Mouse (Mus musculus) embryo, embryonic 10 days (tissue): ENCODE results near the gene Akap5.

Experiments used
- DNase-seq: peaks from one replicate; pipeline ENCODE4 v3.0.0-alpha.2; 2015; ENCODE audit warnings: low spot score

The Akap5 gene

DNA sequence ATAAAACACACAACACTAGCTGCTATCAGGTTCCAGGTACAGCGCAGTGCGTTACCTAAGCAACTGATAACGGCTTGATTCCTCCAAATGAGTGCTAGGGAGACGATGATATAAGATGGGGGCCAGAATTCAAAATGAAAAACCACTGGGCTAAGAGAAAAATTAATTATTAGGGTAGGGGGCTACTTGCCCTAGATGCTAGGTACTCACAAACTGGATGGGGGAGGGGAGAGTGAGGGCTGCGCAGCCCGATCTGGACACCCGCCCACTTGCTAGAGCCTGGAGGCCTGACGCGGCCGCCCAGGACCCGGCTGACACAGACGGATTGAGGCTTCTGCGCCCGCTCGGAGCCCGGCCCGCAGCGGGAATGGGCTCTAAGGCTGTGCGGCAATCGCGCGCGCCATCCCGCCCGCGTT is 44.1 kb downstream of the Akap5 start:
- peak; percentile 75 for DNase-seq

DNA sequence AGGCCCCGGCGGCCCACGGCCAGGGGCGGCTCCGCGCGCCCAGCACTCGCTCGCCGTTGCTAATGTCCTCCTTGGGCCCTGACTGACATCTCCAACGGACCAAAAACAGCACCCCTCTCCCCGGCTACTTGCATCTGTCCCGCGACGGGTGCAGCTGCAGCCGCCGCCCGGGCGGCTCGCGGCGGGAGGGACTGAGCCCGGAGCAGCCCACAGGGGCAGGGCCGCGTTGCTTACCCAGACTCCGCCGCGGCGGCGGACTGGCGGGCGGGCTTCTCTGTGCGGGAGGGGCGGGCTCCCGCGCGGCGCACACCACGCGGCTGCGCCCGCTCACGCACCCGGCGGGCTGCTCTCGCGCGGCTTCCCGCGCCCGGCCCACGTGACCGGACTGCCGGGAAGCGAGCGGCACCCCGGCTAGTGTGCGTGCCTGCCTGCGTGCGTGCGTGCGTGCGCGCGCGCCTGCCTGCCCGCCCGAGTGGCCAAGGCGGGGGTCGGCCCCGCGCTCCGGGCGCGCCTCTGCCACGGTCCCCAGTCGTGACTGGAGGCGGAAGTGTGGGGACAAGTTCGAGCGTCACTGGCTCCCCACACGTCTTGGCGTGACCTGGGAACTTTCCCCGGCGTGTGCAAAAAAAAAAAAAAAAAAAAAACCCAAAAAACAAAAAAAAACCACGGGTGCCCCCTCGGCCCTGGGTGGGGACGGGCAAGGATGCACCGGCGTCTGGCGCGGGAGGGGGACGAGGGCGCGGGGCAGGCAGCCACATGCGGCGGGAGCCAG is 44.7 kb downstream of the Akap5 start, which contains the start of gene Zbtb25:
Gene Zbtb25, minus strand, starts transcription at position 397 of the 772 bp plus-strand sequence.
- DNase-seq: peak; percentile 83

DNA sequence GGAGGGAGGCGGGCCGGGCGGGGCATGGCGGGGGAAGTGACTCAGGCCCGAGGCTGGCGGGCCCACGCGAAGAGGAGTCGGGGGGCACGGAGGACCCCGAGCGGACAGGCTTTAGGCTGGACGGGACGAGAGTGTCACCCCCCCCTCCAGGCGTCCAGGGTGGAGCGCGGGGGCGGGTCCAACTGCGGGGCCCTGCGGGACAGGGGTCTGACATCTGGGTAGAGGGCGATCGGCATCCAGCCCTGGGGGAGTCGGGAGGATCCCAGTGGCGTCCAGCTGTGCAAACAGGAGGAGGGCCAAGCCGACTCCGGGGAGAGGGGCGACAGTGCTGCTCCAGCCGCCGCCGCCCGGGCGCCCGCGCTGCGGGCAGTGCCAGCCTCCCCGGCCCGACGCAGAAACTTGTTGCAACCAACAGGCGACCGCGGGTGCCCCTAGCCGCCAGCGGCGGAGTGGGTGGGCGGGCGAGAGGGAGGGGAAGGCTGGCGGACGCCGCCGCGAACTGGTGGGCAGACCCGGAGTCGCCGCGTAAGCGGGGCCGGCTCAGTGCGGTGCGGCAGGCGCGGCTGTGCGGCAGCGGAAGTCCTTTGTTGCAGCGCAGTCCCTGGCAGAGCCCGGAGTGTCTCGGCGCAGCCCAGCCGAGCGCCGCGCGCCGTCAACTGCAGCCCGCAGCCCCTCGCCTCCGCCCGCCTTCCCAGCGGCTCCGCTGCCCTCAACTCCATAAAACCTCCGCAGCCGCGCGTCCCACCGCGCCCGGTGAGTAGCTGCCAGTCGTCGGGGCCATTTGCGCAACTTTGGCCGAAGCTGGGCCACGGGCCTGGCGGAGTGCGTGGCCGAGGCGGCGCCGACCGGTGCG is 45.5 kb downstream of the Akap5 start, which contains the start of gene Zbtb1:
Gene Zbtb1, plus strand, starts transcription at position 289 of the 853 bp plus-strand sequence.
- peak; percentile 81 for DNase-seq

DNA sequence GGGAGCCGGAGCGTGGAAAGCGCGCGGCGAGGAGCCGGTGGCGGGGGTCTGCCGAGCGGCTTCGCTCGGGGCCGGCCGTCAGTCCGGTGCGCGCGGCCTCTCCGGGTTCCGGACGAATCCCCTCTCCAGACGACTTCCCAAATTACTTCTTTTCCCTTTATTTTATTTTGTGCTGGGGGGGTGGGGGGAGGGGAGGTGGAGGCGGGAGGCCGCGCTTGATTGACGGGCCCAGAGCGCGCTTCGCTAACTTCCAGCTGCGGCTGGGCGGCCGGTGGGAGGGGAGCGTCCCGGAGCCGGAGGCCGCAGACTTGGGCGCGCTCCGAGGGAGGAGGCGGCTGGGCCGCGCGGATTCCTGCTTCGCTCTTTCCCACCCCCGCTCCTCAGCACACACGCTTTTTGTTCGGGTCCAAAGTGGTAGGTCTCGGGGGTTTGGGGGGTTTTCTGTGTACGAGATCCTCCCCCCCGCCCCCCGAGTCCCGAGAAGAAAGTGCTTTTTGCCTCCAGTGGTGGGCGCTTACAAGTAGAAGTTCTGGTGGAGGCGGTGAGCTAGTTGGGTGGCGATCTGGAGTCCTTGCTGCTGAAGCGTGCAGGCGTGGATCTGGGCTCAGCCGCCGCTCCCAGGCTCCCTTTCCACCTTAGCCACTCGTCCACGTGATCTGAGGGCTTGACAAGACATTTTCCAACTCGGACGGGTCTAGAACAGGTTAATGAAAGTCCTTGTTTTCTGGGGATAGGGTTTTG is 46.3 kb downstream of the Akap5 start:
- peak; percentile 88 for DNase-seq

DNA sequence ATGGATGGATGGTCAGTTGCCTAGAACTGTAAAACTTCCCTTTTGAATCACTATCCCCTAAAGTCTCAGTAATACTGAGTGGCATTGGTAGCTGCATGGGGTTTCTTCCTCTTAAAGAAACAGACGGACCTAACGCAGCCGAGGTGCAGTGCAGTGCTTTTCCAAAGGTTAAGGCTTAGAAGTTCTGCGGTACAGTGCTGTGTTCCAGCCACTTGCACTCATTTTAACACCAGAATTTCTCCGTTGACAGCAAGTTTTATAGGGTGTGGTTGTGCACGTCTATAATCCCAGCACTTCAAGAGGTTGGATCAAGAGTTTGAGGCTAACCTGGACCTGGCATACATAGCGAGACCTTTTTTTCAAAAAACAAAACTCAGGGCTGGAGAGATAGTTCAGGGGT is 47.4 kb downstream of the Akap5 start:
- no peak for DNase-seq

DNA sequence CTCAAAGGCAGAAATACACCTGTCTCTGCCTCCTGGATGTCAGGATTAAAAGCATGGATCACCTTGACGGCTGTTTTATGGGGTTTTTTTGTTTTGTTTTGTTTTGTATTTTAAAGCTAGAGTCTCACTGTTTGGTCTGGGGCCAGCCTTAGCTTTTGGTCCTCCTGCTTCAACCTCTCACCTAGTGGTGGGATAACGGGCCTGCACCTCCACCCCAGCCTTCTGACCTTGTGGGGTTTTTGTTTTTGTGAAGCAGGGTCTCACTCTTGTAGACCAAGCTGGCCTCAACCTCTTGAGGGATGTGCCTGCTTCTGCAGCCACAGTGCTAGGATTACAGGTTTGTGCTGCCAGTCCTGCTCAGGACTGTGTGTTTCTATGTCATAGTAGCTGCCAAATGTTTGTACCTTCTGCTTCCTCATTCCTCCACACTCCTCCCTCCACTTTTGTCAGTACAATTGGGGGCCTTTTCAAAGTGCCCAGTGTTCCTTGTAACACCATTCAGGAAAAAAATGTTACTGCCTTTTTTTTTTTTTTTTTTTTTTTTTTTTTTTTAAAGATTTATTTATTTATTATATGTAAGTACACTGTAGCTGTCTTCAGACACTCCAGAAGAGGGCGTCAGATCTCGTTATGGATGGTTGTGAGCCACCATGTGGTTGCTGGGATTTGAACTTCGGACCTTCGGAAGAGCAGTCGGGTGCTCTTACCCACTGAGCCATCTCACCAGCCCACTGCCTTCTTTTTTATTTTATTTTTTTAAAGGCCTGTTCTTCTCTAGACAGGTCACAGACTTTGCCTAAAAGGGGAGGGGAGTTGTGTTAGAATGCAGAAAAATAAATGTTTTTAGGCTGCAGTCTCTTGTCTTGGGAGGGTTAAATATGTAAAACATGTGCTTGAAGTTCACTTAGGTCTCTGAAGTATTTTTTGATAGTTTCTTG is 48.5 kb downstream of the Akap5 start:
- DNase-seq: no peak

DNA sequence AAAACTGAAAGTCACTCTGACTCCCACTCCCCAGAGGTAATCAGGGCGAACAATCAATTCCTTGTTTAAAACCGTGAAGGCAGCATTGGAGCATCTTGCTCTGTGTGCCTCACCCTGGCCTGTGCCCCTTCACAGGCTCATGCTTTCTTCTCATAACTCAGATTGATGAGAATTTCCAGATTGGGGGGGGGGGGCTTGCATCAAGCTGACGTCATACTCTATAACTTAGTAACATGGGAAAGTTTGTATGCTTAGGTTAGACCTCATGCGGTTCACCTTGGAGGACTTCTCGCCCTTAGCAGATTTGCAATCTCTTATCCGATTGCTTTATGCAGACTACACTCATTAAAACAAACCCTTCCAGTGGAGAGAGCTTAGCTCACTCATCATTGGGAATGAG is 49.3 kb downstream of the Akap5 start:
- DNase-seq: peak; percentile 19

DNA sequence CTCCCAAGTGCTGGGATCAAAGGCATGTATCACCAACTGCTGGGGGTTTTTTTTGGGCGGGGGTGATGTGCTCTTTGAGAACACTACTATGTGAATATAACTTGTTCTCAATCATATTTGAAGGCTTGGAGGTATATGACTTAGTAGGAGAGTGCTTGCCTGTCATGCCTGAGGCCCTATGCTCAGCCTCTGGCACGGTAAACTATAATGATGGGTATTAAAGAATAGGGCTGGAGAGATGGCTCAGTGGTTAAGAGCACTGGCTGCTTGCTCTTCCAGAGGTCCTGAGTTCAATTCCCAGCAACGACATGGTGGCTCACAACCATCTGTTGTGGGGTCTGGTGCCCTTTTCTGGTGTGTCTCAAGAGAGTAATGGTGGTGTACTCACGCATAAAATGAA is 50.2 kb downstream of the Akap5 start:
- no peak for DNase-seq

DNA sequence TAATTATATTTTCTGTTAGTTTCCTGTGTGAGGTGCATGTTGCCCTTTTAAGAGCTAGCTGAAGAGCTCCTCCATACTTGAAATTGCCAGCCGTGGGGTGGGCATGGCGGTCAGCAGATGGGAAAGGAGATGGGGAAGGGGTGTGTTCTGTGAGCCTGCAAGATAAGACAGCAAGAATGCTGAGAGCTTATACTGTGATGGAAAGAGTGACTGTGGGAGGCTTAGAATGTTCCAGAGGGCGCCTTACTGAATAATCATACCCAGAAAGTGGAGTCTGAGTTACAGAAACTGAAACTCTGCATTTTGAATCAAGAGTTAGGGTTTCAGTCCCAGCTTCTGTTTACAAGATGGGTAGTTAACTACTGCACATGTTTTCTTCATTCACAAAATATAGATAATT is 50.8 kb downstream of the Akap5 start:
- no peak for DNase-seq

DNA sequence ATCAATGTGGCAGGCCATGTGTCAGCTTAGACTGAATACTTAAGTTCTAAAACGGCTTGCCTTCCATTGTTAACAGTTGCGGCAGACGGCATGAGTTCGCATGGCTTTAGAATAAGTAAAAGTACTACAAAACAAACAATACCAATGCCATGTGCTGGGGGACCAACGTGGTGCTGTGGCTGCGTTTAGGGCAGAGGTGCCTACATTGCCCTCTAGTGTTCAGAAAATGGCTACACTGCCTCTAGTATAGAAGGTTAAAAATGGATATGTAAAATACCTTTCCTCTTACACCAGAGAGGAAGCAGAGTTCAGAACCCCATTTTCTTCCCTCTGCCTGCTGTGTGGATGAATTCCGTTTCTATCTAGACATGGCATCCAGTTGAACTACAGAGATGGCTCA is 52.0 kb downstream of the Akap5 start:
- DNase-seq: peak; percentile 66

DNA sequence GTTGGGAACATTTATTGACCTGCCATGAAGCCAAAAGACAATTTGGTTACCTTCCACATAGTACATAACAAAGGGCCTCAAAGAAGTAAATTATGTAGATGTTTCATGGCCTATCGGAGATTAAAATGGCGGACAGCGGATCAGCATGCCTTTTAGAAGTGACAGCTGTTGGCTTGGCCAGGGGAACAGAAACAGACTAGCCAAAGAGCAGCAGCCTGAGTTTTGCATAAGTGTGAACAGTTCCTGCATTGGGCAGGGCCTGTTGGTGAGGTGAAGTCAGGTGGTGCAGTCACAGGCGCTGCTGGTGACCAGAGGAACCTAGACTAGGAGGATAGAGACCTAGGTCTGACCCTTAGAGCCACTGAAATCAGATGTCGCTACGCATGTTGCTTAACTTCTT is 52.4 kb downstream of the Akap5 start:
- DNase-seq: no peak

DNA sequence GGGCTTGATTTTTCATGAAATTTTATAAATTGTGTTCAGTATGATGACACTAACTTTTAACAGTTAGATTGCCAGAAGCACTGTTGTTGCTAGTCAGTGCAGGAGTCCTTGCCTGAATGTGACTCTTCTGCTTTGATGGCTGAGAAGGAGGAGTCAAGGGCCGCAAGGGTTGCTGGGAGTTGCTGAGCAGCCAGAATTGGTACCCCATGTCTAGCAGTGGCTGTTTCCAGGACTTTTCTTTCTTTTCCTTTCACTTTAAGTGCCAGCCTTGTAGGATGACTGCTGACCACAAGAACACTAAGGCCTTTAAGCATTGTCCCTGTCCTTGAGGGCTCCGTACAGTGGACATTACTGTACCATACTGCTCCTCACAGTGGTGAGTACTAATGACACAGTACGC is 53.0 kb downstream of the Akap5 start:
- no peak for DNase-seq

DNA sequence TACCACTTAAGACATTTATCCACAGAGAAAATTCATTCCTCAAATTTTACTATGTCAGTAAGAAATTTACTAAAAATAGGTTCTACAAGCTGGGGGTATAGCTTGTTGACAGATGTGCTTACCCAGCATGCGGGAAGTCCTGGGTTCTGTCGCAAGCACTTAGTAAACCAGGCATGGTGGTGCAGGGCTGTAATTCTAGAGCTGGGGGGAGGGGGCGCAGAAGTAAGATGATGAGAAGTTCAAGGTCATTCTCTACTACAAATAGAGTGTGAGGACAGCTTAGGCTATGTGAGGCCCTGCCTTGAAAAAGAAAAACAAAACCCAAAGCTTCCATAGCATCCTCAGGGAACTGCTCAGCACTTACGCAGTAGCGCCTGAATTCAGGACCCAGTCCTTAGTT is 53.9 kb downstream of the Akap5 start:
- no peak for DNase-seq

DNA sequence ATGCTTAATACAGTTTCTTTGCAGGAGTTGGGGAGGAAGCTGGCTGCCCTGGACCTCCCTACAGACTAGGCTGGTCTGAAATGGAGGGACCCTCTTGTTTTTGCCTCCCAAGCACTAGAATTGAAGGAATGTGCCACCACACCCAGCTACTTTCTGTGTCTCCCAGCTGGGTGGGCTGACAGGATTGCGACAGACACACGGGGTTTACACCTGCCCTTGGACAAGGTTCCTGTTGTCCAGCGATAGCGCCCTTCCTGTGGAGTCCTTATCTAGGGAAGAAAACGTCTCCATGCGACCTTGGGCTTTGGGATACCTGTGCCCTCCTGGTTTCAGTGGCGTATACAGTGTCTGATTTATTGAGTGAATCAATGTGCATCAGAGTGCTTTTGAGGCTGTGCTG is 55.5 kb downstream of the Akap5 start:
- DNase-seq: no peak
